In the genomic region with DNA sequence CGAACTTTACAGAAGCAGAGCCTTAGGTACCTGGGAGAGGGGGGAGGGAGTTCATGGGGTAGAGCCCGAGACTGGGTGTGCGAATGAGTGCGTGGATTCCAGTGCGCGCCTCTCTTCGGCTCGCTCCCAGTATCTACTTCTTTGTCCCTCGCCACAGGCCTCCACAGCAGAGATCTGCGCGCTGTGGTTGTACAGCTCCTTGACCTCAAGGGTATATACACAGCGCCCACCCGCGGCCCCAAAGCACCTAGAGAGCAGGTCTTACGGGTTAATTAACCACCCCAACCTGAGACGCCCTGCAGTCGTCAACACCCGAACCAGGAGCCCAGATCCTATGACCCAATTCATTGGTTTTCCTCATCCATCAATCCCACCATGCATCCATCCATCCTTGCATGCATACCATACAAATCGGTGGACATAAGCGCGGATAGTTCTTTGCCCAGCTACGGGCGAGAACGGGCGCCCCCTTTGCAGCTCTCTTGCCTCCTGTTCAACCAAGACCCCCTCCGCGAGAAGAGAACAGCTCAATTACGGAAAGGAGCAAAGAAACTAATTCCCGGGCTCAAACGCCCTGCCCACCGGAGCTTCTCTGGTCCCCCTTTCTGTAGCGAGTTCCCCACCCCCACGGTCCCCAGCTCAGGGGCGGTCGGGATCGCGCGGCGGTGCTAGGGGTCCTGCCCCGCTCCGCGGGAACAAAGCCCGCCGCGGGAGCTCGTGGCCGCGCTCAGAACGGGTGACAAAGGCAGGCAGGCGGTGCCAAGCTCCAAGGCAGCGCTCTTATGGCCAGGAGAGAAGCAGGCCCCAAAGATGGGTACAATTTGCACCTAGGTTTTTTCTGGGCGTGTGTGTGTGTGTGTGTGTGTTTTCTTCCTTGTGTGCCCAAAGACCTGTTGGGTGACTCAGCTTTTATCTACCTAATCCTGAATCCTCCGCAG, we compare ENCODE assay signal across 9 mouse cellular contexts. TPM values are rescaled to one million over a fixed set of nuclear protein-coding genes. Genes with fewer than 3 reads are reported as not detected.
DNase-seq lines count a peak whose midpoint lies in the region; ATAC-seq and TF ChIP-seq lines count a peak whose summit lies in the region.
"Had no signal": no experiment of that assay in that cellular context is flagged by ENCODE, and none has a peak within 500 bp of the region (broad histone marks: within the 10 kb centered on the region; RNA-seq: fewer than 3 reads in every experiment).

No protein-coding gene starts in this region.

- no peak for ATAC-seq in heart, embryonic 13.5 days (ENCODE audit: extremely low read depth, insufficient number of reproducible peaks, low FRiP score, low TSS enrichment)
- ATAC-seq in forebrain, postnatal 0 days: peak; percentile 62
- peak; percentile 71 for ATAC-seq in neural tube, embryonic 15.5 days (ENCODE audit: low FRiP score)

- H3K4me2 ChIP-seq in heart, embryonic 13.5 days: peak overlapping the region; percentile 74
- H3K4me2 ChIP-seq in forebrain, postnatal 0 days (ENCODE audit: low read depth): peak overlapping the region; percentile 98
- peak overlapping the region; percentile 93 for H3K4me2 ChIP-seq in neural tube, embryonic 15.5 days

- peak overlapping the region; percentile 61 for H3K9ac ChIP-seq in heart, embryonic 13.5 days
- peak overlapping the region; percentile 96 for H3K9ac ChIP-seq in forebrain, postnatal 0 days
- H3K9ac ChIP-seq in neural tube, embryonic 15.5 days (replicated peaks): peak overlapping the region; percentile 65

- no peak for DNase-seq in heart, postnatal 4 days
- DNase-seq in brain, embryonic 14.5 days (ENCODE audit: low read depth): peak; percentile 91
- peak; percentile 88 for DNase-seq in forebrain, postnatal 0 days
- peak; percentile 68 to 79 for DNase-seq in layer of hippocampus, postnatal 14 days (ENCODE audit: low spot score in 2 of 2)
- no peak for DNase-seq in gastrocnemius, postnatal 4 days (ENCODE audit: low spot score in 2 of 2)
- DNase-seq in thymus, adult 18-20 months: no peak

- H3K4me1 ChIP-seq in heart, embryonic 13.5 days: peaks cover 21% of the 10 kb centered on the region
- peaks cover 6% of the 10 kb centered on the region; the same call in 1 of the 2 replicates for H3K4me1 ChIP-seq in forebrain, postnatal 0 days (ENCODE audit: insufficient read depth)
- H3K4me1 ChIP-seq in neural tube, embryonic 15.5 days: peaks cover 63% of the 10 kb centered on the region

- H3K9me3 ChIP-seq in heart, embryonic 13.5 days: no peaks in the 10 kb centered on the region
- H3K9me3 ChIP-seq in forebrain, postnatal 0 days (ENCODE audit: low read length): no peaks in the 10 kb centered on the region
- no peaks in the 10 kb centered on the region for H3K9me3 ChIP-seq in neural tube, embryonic 15.5 days (replicated peaks)

- peak overlapping the region; percentile 48 for H3K4me3 ChIP-seq in heart, embryonic 13.5 days
- H3K4me3 ChIP-seq in forebrain, postnatal 0 days (ENCODE audit: low read depth, low read length): peak overlapping the region; percentile 75
- peak overlapping the region; percentile 56 for H3K4me3 ChIP-seq in neural tube, embryonic 15.5 days (replicated peaks)

- 0 out of 2 replicates have a peak, but pooled peaks have one; percentile 12 for TF ChIP-seq POLR2A in brain, embryonic 14.5 days (IDR thresholded peaks at IDR 0.05; ENCODE audit: borderline replicate concordance, extremely low read depth, insufficient read depth, insufficient read length, poor library complexity, severe bottlenecking)

- TF ChIP-seq CTCF in brain, embryonic 14.5 days (IDR thresholded peaks at IDR 0.05; ENCODE audit: borderline replicate concordance, extremely low read depth, insufficient read depth, insufficient read length): no peak
- TF ChIP-seq CTCF in forebrain, postnatal 0 days (IDR thresholded peaks at IDR 0.05; ENCODE audit: low read depth): no peak; the same call in 1 of the 2 replicates

- under 1% methylated on average over 53 of the region's 53 CpGs for WGBS in heart, embryonic 13.5 days
- 3% methylated on average over 53 of the region's 53 CpGs for WGBS in forebrain, postnatal 0 days
- WGBS in neural tube, embryonic 15.5 days: under 1% methylated on average over 53 of the region's 53 CpGs

- H3K36me3 ChIP-seq in heart, embryonic 13.5 days: no peaks in the 10 kb centered on the region
- H3K36me3 ChIP-seq in forebrain, postnatal 0 days (ENCODE audit: insufficient read depth): no peaks in the 10 kb centered on the region
- H3K36me3 ChIP-seq in neural tube, embryonic 15.5 days: no peaks in the 10 kb centered on the region
- H3K36me3 ChIP-seq: G1E had no signal

- H3K27ac ChIP-seq in heart, embryonic 13.5 days (replicated peaks): no peak overlapping the region
- H3K27ac ChIP-seq in forebrain, postnatal 0 days (ENCODE audit: low read depth, low read length): peak overlapping the region; percentile 99
- H3K27ac ChIP-seq in neural tube, embryonic 15.5 days (replicated peaks): peak overlapping the region; percentile 93

- H3K27me3 ChIP-seq in heart, embryonic 13.5 days (replicated peaks): peaks cover 94% of the 10 kb centered on the region
- no peaks in the 10 kb centered on the region for H3K27me3 ChIP-seq in forebrain, postnatal 0 days (ENCODE audit: insufficient read depth, low read length)
- no peaks in the 10 kb centered on the region for H3K27me3 ChIP-seq in neural tube, embryonic 15.5 days (replicated peaks)

RNA-seq across cellular contexts. Expression of a gene that starts 9.1 kb away (rescaled TPM):
- 0.03 and 0.08 TPM in 2 replicates for polyA plus RNA-seq in heart, embryonic 13.5 days (2015; fragmentation: Nextera tagmentation; extraction: Ambion mirVana)
- total RNA-seq in heart, postnatal 4 days (2021): under 1 TPM in 1 of 2 experiments, not detected in 1; 0.02 TPM
- polyA plus RNA-seq in brain, embryonic 14.5 days (2012; rRNA removed): 58.3 and 64.7 TPM in 2 replicates
- 76.9 and 81.4 TPM in 2 replicates for total RNA-seq in forebrain, postnatal 0 days (2014; rRNA removed)
- 22.7 and 28.0 TPM in 2 replicates for polyA plus RNA-seq in forebrain, postnatal 0 days (2015; fragmentation: Nextera tagmentation; extraction: Ambion mirVana)
- 10 to 100 TPM; 53.2 to 54.3 TPM for total RNA-seq in layer of hippocampus, postnatal 14 days (2021)
- 6.9 and 9.5 TPM in 2 replicates for polyA plus RNA-seq in neural tube, embryonic 15.5 days (2015; fragmentation: Nextera tagmentation; extraction: Ambion mirVana)
- under 1 TPM in 1 of 2 experiments, not detected in 1; 0.05 TPM for total RNA-seq in gastrocnemius, postnatal 4 days (2021)
- polyA plus RNA-seq: G1E had no signal

Comparison
In these comparisons a context has a peak if more than half of its experiments do, and no peak if none do; other contexts are left out.
1. DNase-seq: peak in brain, embryonic 14.5 days (single experiment), forebrain, postnatal 0 days (single experiment) and layer of hippocampus, postnatal 14 days (2 of 2); none in heart, postnatal 4 days (single experiment), gastrocnemius, postnatal 4 days (0 of 2) and thymus, adult 18-20 months (0 of 2).
2. RNA of a gene that starts 9.1 kb away (total RNA-seq): 76.9 to 81.4 TPM in forebrain, postnatal 0 days and 53.2 to 54.3 TPM in layer of hippocampus, postnatal 14 days; 0.05 TPM in gastrocnemius, postnatal 4 days and 0.02 TPM in heart, postnatal 4 days; every median in the first group is over 10 times any median in the second.
3. Peak in every context shown above with its lines, with median percentiles within 50 percentile points of each other: H3K4me2 ChIP-seq, H3K4me3 ChIP-seq and H3K9ac ChIP-seq.